Mouse (Mus musculus) myocyte (in vitro differentiated cells): ENCODE measurements at regions not wholly inside any gene's neighbourhood (a gene's known extent, or its start where the extent isn't known, plus 50 kb on each side); places are given as distances from the start of the nearest gene placed in this dataset.

Experiments used
- MYOG ChIP-seq, 3 experiments: IDR thresholded peaks; one replicate each; pipeline ENCODE4 v1.6.1; 2011; ENCODE audit warnings: control low read depth in 2 of 3, low read depth in 2 of 3, mild to moderate bottlenecking in 2 of 3; ENCODE audit not compliant: insufficient read length in 2 of 3, control insufficient read depth in 1 of 3, insufficient read depth in 1 of 3
- POLR2A ChIP-seq: IDR thresholded peaks from one replicate; pipeline ENCODE4 v1.6.1; 2011; ENCODE audit warnings: low read depth, mild to moderate bottlenecking, control low read depth, moderate library complexity; ENCODE audit not compliant: insufficient read length
- POLR2AphosphoS2 ChIP-seq: IDR thresholded peaks from one replicate; pipeline ENCODE4 v1.6.1; 2011; ENCODE audit warnings: low read depth, control low read depth; ENCODE audit not compliant: insufficient read length
- TCF12 ChIP-seq: IDR thresholded peaks from one replicate; pipeline ENCODE4 v1.6.1; 2011; ENCODE audit warnings: mild to moderate bottlenecking, control low read depth; ENCODE audit not compliant: poor library complexity, insufficient read depth, severe bottlenecking
- USF1 ChIP-seq: IDR thresholded peaks from one replicate; pipeline ENCODE4 v1.6.1; 2011; ENCODE audit warnings: low read depth, mild to moderate bottlenecking, control low read depth, moderate library complexity

DNA sequence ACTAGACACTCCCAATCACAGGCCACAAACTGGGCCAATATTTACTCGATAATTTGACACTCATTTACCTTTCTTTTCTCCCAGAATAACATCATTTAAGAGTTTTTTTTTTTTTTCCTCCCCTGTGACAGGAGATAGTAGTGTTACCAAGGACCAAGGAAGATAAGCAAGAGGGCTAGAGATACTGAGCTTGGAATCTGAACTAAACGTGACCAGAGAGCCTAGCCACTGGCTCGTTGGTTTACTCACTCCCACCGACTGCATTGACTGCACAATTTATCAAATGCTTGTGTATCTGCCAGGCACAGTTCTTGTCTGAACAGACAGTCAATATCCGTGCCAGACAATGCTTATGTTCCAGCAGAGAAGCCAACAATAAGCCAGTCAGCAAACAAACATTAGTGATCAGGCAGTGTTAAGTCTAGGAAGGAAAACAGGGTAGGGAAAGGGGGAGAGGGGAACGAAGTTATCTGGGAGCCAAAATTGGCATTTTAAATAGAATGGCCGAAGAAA, 213.3 kb downstream of the Sox4 start:
- TF ChIP-seq MYOG (IDR thresholded peaks at IDR 0.05; ENCODE audit: control insufficient read depth in 1 of 3, insufficient read depth in 1 of 3, insufficient read length in 2 of 3, low read depth in 2 of 3) (no peak), TCF12 (no peak), POLR2A (no peak), USF1 (no peak), POLR2AphosphoS2 (no peak)
